Mouse (Mus musculus): ENCODE measurements around the gene Irf4.

The Irf4 gene

DNA sequence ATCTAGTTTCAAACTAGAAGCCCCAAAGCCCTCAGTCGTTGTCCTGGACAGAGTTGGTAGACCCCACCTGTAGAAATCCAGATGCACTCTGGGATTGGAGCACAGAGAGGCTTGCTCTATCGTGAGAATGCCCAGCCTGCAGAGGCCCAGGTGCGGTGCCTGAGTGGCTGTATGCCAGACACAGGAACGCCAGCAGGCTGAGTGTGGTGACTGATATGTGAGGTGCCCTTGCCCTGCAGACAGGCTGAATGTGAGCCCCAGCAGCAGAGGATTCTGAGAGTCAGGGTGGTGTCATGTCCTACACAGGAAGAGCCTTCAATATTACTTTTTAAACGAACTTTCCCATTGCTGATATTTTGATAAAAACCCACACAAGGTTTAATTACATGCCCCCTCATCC, 16.9 kb downstream of the Irf4 start:
- no peak for DNase-seq

DNA sequence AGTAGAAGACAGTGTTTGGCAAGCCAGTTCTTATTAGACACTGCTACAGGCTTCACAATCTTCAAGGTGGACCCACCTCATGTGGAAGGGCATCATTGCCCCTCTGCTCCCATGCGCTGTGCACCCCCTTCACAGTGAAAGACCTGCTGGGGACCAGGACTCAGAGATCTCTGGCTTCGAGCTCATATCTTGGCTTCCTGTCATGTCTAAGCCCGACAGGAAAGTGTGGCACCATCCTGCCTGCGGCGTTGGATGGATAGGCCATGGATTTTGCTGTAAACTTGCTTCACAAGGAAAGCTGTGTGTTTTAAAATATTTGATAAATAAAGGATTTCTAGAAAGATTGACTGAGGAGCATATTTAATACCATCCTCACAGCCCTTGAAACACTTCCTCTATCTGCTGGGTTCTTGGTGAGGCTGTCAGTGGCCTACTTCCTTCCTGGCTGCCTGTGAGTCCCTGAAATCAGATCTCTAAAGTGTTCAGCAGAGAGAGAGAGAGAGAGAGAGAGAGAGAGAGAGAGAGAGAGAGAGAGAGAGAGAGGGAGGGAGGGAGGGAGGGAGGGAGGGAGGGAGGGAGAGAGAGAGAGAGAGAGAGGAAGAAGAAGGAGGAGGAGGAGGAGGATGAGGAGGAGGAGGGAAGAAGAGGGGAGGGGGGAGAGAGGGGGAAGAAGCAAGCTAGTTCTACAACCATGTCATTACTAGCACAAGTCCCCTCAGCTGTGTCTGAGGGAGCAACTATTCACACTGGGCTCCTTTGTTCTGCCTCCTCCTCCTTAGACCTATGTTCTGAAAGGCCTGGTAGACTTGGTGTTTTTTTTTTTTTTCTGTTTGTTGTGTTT, 17.8 kb downstream of the Irf4 start:
- no peak for DNase-seq

GRCm38 (mm10) chr13:30767477-30768127, 18.6 kb downstream of the Irf4 start:
- DNase-seq, result no peak

DNA sequence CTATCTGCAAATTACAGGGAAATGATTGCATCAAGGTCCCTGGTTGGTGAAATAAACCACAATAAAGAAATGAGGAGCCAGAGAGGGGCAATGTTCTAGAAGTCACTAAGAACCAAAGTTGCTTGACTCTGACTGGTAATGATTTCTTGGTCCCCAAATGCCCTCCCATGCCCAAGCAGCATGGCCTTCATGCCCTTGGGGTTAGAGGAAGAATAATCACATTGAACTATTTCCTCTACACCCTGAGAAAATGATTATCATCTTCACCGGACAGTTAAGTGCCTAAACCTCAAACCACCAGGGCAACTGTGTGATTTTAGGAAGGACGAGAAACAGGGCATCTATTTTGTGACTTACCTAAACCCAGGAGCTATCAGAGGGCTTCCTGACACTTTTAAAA, 27.0 kb downstream of the Irf4 start:
- no peak for DNase-seq

DNA sequence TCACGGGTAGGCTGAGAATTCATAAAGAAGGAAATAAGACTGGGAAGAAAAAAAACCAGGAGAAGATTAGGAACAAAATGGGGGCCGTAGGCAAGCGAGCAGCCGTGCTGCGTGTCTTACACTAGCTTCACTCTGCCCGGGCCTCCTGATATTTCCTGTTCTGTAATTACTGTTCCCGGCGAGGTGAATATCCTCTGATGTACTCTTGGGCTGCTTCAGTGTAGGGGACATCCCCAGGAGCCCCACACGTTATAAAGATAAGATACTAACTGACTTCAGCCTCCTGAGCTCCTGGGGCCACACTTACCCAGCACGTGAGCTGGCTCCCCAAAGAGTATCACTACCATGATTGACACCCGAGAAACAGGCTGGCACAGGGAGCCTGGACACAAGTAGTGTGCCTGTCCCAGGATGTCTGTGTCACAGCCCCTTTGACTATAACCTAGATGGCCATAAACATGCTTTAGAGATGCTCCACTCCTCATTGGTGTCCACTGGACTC, 28.7 kb downstream of the Irf4 start:
- DNase-seq, result no peak

- no peak for DNase-seq
These were observed 32.9 kb downstream of the Irf4 start for GRCm38 (mm10) chr13:30781905-30782304.

- DNase-seq, result no peak
These were observed 33.4 kb downstream of the Irf4 start for GRCm38 (mm10) chr13:30782419-30782818.

- no peak for DNase-seq
These were observed 36.5 kb downstream of the Irf4 start for GRCm38 (mm10) chr13:30785423-30786040.

DNA sequence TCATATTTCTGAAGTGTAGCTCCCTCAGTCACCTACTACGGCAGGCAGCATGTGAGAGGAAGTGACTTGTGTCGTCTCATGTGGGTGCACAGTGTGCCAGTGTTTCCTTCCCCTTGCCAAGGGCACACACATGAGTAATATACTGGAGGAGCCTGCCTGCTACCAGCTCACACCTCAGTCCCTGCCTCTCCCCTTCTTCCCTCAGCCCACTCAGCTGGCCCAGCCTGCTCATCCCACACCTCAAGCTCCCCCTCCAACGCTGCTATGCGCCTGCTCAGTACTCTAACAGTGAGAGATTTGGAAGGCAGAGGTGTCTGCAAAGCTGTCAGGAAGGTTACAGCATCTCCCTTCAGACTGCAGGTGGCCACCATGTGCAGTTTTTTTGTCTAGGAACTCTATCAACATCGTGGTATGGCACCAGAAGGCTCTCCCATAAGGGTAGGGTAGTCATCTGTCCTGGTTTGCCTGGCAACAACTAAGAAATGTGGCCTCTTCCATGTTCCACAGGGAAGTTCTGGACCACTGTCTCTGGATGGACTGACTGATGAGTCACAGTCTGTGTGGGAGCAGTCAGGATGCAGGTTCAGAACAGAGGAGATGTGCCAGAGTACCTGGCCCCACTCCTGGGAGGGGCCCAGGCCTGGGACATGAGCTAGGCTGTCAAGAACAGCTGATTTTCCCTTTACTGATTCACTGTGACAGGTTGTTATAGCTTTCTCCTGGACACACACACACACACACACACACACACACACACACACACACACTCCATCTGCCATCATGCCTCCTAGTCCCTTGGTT, 37.4 kb downstream of the Irf4 start:
- no peak for DNase-seq

DNA sequence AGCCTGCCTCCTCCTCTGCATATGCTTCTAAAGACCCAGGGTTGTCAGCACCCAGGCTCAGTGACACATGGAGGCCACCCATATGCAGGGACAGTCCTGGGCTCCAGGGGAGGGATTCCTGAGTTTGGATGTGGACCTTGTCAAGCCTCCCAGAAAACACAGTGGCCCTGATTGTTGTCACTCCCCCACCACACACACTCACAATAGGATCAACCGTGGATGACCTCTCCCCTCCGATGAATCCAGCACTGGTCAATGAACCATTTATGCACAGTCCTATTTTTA, 38.0 kb downstream of the Irf4 start:
- no peak for DNase-seq

GRCm38 (mm10) chr13:30787556-30787955, 38.5 kb downstream of the Irf4 start:
- DNase-seq, result no peak

DNA sequence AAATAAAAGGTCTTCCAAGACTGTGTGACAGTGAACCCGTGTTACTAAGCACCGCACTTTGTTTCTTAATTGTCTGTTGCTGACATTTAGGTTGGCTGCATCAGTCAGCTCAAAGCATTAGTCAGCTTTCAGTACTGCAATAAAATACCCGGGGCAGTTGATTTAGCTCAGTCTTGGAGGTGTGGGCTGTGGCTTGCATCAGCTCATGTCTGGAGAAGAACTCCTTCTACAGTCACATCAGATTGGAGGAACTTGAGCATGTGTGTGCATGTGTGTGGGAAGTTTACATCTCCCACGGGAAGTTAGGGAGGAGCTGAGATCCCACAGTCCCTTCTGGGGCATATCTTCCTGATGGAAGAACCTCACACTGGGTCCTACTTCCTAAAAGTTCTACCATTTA, 38.9 kb downstream of the Irf4 start:
- DNase-seq, result no peak

DNA sequence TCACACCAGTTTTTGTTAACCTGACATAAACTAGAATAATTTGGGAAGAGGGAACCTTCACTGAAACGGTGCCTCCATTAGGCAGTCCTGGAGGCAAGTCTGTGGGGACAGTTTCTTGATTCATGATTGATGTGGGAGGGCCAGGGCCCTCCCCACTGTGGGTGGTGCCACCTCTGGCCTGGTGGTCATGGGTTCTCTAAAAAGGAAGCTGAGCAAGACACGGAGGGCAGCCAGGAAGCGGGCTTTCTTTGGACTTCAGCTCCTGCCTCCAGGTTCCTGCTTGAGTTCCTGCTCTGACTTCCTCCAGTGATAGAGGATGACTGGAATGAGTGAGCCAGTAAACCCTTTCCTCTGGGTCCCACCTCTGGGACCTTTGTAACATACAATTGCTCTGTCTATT, 39.4 kb downstream of the Irf4 start:
- no peak for DNase-seq

DNA sequence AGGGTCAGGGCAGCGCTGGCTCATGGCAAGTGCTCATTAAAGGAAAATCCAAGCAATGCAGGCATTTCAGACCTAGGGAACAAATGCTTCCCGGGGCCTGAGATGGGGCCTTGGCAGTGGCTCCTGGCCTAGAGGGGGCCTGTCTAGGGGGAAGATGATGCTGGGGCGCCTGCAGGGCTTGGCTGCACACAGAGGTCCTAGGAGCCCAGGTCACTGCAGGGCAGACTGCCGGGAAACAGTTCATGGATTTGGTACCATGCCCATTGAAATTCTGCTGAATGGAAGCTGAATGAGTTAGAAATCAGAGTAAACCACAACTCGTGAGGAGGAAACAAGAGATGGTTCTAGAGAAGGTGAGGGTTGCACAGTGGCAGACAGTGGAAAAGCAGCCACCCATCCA, 41.0 kb downstream of the Irf4 start:
- no peak for DNase-seq

GRCm38 (mm10) chr13:30792308-30792707, 43.3 kb downstream of the Irf4 start:
- DNase-seq, result no peak

GRCm38 (mm10) chr13:30792741-30793140, 43.7 kb downstream of the Irf4 start:
- no peak for DNase-seq

- DNase-seq, result no peak
These were observed 44.2 kb downstream of the Irf4 start for GRCm38 (mm10) chr13:30793196-30793595.

- no peak for DNase-seq
These were observed 44.6 kb downstream of the Irf4 start for GRCm38 (mm10) chr13:30793616-30794015.

- DNase-seq, result no peak
These were observed 46.9 kb downstream of the Irf4 start for GRCm38 (mm10) chr13:30795960-30796359.

DNA sequence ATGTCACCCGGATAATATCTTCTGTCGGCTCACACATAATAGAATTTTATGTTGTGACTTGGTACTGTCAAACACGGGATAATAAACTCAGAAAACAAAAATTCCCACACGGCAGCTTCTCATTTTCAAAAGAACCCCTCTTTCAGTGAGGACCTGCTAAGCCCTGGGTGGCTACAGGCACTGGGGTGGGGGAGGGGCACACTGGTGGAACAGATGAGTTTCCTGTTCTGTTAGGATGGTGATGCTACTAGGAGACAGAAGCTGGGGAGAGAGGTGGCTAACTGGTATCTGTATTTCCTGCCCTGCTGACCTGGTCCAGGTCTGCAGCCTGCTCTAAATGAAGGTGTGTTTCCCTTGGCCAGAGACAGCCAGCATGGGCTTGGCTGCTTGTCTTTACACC, 52.9 kb downstream of the Irf4 start:
- no peak for DNase-seq

DNA sequence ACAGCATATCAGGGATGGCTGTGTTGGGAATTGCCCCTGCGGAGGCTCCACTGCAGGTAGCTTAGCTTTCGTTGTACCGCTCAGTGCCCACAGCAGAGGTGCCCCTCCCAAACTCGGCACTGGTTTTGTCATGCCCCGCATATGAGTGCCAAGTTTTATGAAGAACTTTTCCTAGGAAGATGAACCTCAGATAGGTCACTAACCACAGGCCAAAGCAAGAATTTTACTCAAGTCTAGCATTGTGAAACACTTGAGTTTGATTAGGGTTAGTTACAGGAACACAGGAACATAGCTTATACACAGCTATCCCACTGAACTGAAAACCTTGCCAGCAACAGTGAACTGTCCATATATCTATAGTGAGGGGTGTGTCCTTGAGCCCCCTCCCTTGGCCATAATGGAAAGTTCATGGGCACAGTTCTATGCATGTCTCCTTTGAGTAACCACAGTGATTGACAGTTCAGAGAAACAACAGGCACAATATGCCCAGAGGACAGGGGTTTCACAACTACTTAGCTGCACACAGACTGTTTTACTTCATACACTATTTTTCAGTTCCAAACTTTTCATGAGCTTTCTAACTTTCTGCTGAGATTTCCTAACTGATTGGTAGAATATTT, 53.4 kb downstream of the Irf4 start:
- DNase-seq, result no peak

- DNase-seq, result no peak
These were observed 60.2 kb downstream of the Irf4 start for GRCm38 (mm10) chr13:30809240-30809639.

DNA sequence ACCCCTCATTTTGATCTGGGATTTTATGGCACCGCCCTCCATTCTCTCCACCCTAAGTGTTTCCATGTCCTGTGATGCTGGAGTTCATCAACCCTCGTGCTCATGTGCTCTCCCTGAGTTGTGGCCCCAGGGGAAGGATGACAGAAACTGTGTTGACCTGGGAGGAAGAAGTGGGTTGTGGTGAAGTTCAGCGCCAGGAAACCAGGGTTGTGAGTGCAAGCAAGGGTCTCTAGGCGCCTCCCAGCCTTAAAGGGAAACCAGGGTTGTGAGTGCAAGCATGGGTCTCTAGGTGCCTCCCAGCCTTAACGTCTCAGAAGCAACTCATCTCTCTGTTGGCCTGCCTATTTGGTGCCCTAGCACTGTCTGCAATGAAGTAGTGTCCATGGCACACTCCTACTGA, 64.4 kb downstream of the Irf4 start:
- DNase-seq, result no peak

Data from right cerebral cortex, postnatal 4 days (tissue).